Mouse (Mus musculus) CD4-positive, CD25-positive, alpha-beta regulatory T cell, adult 4 months (primary cell): ENCODE data around the gene Tom1l2. TPM values are rescaled to one million over a fixed set of nuclear protein-coding genes. Genes with fewer than 3 reads are reported as not detected.

ENCODE experiments used
- ATAC-seq: one replicate; pipeline ENCODE4 v1.8.0; 2017
- polyA plus RNA-seq, 2 experiments: library from polyadenylated mRNA; unstranded; fragments of 100-300 nt; shearing (Covaris generic); gene quantifications; one replicate each; pipeline ENCODE4 v1.2.1; 2017

The Tom1l2 gene
- polyA plus RNA-seq = 10 to 100 TPM; 29.4 to 56.3 TPM

DNA sequence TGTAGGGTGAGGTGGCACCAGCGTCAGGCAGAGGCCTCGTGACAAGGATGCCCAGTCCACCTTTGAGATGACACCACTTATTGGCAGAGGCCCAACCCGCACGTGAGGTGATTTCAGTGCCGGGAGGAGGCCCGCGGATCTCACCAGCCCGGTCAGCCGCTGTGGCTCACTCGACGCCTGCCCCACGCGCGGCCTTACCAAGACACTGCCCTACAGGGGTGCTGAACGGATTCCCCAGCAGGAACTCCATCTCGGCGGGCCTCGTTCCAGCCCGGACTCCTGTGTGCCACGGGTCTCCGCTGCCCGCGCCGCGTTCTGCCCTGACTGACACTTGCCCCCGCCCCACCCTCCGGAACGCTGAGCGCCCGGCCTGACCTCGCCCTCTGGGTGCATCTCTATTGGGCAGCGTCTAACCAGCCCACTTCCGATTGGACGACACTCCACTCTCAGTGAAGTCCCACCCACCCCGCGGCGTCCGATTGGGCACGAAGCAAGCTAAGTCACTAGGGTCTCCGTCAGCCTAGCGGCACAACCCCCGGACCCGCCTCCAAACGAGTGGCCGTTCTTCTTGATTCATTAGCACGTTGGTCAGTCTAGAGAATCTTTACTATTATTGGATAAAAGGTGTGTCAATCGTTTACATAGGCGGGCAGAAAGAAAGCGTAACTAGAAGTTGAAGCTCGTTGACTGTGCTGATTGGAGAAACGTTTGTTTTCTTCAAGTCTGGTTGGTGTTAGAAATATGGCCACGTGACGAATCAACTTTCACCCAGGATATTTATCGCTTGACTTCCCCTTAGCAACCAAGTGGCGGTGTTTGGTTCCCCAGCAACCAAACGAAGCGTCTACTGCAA lies at the start of gene Tom1l2, which contains the start of gene Drc3:
Gene Tom1l2, minus strand, starts transcription at position 347 of the 853 bp plus-strand sequence.
Gene Drc3, plus strand, starts transcription at position 771 of the 853 bp plus-strand sequence.
- ATAC-seq = peak; percentile 92

DNA sequence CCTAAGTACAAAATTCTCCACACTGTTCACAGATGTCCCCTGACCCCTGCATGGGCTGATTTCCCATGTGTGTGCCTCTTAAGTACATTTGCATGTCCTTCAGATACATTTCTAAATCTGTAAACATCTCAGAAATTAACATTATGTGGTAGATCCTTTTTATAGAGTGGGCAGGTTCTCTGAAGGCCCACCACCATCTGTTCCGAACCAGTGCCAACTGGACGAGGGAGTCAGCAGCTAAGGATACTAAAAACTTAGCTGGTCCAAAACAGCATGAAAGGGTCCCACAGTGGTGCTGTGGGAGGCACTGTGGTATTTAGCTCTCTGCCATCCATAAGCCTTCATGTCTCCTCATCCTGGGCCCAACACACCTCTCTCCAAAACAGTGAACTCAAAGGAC lies 44.5 kb upstream of the Tom1l2 start:
- no peak for ATAC-seq

DNA sequence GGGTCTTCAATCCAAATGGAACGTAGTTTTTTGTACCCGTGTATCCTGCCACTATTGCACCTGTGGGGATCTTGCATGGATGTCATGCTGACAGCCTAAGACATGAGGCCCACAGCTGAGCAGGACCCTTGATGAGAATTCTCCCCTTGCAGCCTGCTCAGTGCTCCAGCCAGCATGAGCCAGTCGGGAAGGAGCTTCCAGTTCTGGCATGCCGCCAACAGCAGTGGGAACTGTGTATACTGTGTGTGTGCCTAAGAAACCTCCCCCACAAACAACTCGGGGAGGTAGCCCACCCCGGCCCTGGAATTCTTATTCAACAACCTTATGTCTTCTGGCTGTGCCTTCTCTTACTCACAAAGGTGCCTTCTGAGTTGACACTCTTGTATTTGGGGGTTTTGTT lies 43.8 kb upstream of the Tom1l2 start:
- ATAC-seq = no peak

DNA sequence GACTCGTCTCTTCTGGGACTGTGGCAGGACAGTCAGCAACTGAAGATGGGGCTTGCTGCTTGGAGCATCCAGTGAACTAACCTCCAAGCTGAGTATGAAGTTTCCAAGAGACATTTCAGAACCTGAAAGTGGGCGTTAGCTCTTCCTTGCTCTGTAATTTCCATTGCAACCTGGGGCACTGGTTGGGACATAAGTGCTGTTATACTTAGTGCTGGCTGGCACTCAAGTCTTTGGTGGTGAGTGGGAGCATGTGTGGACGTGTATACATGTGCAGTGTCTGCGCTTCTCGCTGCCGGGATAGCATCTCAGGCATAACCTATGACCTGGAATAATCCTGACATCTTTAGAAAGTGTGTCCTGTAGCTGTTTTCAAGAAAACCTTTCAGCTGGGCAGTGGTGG lies 38.6 kb upstream of the Tom1l2 start:
- no peak for ATAC-seq

DNA sequence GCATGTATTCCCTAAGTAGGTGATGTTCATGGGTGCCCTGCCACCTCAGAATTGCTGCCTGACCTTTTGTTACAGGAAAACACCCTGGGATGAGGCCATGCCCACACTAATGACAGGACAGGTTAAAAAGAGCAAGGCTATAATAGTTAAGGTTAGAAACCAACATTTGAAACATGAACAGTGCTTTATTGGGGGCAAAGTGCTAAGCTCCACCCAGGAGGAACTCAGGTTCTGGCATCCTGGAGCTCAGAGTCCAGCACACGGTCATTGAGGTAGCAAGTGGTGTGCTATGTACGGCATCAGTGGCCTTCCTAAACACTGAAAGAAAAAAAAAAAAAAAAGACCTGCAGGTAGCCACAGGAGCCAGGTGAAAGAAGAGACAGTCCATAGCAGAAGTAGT lies 35.2 kb upstream of the Tom1l2 start:
- ATAC-seq = no peak

DNA sequence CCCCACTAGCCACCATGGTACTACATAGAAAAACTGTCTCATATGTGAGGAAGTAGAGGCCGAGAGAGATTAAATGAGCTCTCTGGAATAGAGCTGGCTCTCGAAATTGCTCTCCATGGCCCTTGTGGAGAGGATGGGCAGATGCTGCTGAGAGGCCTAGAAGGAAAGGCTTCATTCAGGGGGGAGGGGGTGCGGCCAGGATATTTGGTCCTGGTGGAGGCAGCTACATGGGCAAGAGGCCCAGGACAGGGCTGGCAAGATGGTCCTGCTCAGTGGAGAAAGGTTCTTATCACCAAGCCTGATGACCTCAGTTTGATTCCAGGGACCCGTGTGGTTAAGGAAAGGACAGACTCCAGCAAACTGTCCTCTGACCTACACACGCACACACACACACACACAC lies 33.2 kb upstream of the Tom1l2 start:
- ATAC-seq = no peak

DNA sequence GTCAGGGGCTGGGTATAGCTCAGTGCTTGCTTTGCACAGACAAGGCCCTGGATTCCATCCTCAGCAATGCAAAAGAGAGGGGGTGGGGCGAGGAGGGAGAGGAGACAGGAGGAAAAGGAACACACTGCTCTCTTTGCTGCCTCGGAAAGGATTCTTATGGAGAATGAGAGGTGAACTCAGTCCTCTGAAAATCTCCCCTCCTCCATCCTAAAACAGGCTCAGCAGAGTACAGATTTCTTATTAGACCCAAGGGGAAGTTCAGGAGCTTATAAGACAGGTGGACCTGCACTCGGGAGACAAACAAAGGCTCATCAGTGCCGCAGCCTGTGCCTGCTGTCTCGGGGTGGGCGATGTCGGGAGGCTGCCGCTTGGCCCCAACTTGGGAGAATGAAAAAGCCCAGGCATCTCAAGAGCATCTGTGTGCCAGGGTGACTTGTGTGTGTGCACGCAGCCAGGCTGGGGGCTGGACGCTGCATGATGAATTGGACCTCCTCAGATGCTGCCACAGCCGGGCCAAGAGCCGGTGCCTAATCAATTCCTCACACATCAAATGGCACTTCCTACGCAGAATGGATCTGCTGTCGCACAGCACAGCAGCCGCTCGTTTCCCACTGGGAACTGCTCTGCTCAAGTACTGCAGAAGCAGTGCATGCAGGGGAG lies 32.2 kb upstream of the Tom1l2 start:
- ATAC-seq = no peak

DNA sequence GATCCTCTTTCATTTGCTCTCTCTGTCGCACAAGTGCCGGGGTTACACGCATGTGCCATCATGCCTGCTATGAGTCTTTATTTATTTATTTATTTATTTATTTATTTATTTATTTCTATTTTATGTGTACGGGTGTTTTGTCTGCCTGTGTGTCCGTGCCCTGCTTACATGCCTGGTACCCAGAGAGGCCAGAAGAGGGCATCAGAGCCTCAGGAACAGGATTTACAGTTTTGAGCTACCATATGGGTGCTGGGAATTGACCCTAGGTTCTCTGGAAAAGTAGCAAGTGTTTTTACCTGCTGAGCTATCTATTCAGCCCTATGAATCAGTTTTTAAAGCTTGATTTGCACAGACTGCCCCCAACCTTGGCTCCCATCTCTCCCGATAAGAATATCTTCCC lies 30.8 kb upstream of the Tom1l2 start:
- no peak for ATAC-seq

DNA sequence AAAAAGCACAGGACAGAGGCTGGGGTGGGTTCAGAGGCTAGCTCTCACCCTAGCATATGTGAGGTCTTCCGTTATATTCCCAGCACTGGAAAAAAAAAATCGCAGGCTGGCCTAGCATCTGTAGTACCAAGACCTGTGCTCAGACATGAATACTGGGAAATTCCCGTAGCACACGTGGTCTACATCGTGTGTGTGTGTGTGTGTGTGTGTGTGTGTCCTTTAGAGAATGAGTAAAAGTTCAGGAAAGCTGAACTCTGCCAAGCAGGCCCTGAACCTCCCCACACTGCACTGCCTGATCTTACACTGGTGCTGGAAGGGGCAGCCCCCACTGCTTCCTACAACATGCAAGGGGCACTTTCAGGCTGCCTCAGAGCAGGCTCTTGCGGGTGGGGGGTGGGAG lies 21.8 kb upstream of the Tom1l2 start:
- no peak for ATAC-seq

DNA sequence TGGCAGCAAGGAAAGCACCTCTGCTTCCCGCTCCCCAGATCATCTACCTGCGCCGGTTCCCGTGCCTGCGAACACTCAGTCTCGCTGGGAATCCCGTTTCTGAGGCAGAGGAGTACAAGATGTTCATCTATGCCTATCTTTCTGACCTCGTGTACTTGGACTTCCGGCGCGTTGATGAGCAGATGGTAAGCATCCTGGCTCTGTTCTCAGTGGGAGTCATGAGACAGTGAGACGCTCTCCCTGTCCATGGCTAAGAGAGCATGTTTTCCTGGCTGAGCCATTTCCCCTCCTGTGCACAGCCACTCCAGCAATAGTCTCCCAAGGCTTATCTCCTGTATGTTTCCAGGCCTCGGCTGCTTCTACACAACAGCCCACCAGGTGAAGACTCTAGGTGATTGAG lies 17.7 kb upstream of the Tom1l2 start:
- ATAC-seq = no peak

DNA sequence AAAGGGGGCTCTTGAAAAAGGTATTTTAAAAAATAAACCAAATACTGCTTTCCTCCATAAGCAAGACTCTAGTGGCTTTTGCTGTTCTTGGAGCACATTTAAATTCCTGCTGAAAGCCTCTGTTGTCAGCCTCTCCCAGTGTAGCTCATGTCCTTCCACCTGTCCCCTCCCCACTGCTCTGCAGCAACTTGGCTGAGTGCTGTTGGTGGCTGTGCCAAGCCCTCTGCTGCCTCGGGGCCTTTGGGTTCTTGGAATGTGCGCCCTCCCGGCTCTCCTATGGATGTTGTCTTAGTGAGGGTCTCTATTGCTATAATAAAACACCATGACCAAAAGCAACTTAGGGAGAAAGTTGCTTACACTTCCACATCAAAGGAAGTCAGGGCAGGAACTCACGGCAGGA lies 16.7 kb upstream of the Tom1l2 start:
- ATAC-seq = no peak

DNA sequence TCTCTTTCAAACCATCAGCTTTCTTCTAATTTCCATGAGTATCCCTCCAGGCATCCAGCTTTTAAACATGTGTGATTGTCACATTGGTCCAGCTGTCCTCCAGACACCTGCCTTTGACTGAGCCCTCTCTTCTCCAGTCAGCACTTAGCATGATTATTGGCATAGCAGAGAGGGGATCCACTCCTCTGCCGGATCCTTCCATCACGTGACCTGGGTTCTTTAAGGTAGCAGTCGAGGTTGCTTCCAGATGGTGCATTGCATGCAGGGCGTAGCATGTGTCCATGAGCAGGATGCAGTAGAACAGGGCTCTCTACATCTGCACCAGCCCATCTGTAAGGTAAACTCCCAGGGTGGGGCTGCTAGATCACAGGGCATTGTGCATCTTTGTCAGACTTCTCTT lies 16.2 kb upstream of the Tom1l2 start:
- no peak for ATAC-seq

DNA sequence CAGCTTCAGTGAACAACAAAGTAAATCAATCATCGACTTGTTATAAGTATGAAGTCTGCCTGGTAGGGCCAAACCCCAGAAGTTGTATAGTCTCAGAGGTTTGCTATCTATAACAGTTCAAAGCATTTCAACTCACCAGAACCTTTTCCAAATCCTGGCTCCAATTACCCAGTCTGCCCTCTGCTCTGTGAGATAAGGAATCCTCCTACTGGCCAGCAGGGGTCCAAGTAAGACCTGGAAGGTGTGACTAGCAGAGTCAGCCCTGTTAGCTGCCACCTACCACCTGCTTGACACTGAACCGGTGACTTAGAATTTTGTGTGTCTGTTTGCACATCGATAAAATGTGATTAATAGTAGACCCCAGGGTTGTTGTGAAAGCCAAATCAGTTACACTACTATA lies 14.6 kb upstream of the Tom1l2 start:
- no peak for ATAC-seq

DNA sequence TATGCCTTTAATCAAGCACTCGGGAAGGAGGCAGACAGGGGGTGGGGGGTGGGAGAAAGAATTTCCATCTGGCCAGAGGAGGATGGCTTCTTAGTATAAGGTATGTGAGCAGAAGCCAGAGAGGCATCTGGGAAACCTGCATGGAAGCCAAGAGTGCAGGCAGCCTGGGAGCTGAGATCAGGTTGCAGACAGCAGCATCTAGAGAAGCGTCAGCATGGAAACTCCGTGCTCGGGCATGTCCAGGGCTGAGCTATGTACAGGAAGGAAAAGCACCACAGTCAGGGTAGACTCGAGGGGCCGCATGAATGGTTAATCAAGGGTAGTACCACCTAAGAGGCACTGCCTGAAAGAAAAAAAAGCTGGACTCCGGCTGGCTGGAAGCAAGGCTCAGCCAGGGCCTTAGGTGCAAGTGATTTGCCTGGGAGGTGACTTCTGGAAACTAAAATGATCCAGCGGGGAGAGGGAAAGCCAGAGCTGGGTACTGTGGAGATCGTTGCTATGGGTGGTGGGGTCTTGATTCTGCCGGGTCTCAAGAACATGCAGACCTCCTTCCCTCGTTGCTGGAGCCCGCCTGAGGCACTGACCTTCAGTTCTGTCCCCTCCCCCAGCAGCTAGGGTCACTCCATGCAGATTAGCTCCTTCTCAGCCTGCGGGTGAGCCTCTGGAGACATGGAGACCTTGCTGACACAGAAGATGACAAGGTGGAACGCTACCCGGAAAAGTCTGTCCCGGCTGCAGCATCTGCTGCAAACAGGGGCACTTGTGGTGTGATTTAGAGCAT lies 13.7 kb upstream of the Tom1l2 start:
- ATAC-seq = no peak

DNA sequence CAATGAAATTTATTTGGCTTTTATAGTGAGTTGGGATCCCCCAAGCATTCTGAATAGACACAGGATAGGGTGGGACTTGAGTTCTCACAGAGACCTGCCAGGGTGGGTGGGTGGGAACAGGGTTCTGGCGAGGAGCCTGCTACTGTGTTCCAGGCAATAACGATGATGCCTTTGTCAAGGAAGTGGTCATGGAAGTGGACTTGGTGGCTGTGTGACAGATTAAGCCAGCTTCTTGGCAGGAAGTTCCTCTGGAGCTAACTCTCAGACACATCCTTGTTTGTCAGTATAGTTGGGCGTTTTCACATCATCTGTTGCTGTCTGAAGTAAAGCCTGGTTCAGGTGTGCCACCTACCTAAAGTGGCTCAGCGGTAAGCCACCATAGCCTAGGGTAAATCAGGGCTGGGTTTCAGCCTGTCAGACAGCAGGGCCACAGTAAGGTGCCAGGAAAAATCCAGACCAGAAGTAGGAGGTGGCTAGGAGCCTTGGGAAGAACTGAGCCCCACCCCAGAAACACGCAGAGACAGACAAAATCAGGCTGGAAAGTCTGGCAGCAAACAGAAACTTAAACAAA lies 8.0 kb upstream of the Tom1l2 start:
- ATAC-seq = no peak

DNA sequence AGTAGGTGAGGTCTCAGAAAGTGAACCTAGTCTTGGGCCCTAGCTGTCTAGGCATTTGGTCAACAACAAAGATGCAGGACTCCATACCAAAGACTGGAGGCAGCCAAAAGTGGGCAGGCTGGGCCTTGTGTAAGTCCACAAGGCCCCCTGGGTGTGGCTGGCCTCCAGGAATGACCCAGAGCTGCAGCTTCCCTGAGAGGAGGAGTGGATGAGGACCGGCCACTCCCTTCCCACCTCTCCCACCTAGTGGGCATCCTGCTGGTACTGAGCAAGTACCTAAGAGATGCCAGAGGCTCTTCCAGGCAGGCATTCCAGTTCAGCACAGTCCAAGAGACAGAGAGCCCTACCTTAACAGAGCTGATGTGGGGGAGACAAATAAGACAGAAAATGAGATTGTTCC lies 7.2 kb upstream of the Tom1l2 start:
- ATAC-seq = no peak

DNA sequence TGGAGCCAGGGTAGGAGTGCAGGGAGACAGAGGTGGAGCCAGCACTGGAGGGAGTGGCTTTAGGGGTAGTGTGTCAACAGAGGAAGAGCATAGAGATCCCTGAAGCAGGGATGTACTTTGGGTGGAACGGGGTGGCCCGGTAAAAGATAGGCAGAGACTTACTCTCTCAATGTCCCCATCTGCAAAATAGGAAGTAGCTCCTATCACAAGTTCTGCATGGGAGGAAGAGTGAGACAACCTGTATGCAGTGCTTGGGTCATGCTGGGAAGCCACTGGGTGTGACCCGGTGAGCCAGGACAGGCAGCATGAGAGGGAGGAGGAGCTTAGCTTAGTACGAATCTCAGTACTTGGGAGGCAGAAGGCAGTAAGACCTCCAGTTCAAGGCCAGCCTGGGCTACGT lies 6.4 kb upstream of the Tom1l2 start:
- ATAC-seq = no peak

DNA sequence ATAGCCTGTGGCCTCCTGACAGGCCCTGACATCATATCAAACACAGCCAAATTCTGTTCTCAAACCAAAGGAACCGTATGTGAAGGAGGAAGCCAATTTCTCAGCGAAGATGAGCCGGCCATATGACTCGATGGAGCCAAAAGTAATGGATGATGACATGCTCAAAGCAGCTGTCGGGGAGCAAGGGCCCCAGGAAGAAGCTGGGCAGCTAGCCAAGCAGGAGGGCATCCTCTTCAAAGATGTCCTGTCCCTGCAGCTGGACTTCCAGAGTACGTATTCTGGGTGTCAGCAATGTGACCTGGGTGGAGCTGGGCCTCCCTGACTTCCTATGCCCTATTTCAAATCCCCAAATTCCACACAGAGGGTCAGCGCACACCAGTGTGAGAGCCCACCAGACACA lies 5.8 kb upstream of the Tom1l2 start:
- no peak for ATAC-seq

DNA sequence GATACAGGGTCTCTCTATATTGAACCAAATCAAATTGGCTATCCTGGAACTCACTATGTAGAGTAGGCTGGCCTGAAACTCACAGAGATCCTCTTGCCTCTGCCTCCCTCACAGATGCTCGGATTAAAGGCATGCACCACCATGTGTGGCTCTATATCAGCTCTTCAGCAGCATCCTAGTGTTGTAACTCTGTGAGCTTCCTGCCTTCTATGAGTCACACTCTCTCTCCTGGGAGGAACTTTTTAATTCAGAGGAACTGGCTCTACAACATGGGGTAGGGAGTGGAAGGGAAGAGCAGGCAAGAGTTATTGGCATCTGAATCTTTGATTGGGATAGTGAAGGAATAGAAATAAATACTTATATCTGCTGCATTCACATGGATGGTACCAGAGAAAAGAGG lies 4.4 kb upstream of the Tom1l2 start:
- no peak for ATAC-seq

DNA sequence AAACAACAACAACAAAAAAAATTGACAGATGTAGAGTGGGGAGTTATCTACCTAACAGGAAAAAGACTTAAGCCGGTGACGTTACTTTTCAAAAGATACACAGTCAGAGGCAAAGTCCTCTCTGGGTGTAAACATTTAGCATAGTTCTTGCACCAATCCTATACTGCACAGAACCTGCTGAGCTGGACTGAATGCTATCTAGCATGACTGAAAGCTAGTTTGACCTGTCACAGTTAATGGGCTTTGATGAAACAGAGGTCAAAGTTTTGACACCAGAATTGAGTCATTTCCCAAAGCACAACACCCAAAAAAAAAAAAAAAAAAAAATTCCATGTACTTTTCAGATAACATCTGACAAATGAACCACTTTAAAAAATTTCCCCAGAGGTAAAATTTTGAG lies 3.2 kb upstream of the Tom1l2 start:
- ATAC-seq = no peak

DNA sequence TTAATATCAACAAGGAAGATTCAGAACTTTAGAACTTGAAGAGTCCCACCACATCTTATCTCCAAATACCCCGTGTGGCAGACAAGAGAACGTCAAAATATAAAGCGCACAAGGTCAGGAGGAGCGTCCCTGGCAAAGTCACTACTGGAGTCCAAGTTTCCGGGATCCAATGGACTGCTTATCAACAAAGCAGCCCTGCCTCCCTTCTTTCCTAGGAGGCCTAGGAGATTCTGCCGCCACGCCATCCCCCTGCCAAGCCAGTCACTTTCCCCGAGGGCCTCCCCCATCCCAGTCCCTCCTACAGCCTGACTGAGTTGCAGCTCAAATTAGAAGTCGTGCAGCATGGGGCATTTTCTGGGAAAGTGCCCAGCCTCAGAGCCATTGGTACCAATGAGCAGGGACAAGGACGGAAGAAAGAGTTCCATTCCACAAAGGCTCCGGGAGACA lies 757 bp downstream of the Tom1l2 start:
- no peak for ATAC-seq

DNA sequence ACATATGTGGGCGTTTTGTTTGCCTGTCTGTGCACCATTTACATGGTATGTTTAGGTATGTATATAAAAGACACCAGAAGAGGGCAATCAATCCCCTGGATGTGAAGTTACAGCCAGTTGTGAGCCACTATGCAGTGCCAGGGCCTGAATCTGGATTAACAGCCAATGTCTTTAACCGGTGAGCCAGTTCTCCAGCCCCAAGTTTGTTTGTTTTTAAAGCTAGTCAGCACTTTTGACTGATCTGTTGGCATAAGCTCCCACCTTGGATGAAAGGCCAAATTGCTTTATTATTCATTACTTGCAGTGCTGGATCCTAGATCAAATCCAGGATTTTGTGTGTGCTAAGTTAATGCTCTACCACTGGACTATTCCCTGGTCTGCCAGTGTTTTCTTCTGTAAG lies 1.3 kb downstream of the Tom1l2 start:
- ATAC-seq = no peak

DNA sequence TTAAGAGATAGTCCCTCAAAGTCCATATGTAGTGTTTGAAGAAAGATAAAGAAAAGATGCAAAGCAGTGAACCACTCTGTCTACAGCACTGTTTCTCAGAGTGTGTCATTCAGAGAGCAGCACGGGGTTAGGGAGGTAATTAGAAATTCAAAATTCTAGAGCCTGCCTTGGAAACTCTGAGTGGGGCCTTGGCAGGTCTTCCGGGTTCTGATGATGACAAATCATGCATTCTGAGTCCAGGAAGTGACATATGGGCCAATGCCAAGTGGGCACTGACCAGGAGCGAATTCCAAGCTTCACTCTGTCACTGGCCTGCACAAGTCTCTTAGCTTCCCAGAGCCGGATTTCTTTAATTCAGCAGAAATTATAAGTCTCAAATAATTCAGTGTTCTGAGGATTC lies 6.2 kb downstream of the Tom1l2 start:
- peak; percentile 75 for ATAC-seq
